Mouse (Mus musculus) MEL (cell line): Measurements from ENCODE around the gene Adamts10.

Experiments
- CTCF ChIP-seq, 3 experiments: IDR thresholded peaks in 2 of 3; conservative IDR thresholded peaks in 1 of 3; 2 replicates each; pipeline ENCODE4 v1.5.1; 2011 to 2012; ENCODE audit warnings: low read length in 3 of 3, low read depth in 2 of 3, mild to moderate bottlenecking in 2 of 3, improper control_type of control experiment in 1 of 3, inconsistent platforms in 1 of 3, mixed read lengths in 1 of 3, moderate library complexity in 1 of 3; ENCODE audit not compliant: control insufficient read depth in 1 of 3, insufficient read depth in 1 of 3, poor library complexity in 1 of 3, severe bottlenecking in 1 of 3
- ELF1 ChIP-seq: IDR thresholded peaks from 2 replicates; pipeline ENCODE4 v1.6.1; 2014; ENCODE audit warnings: low read depth, mild to moderate bottlenecking, inconsistent platforms, low read length, improper control_type of control experiment, moderate library complexity
- MAX ChIP-seq: IDR thresholded peaks from 2 replicates; pipeline ENCODE4 v1.6.1; 2011; ENCODE audit warnings: low read length, improper control_type of control experiment
- MAZ ChIP-seq: IDR thresholded peaks from 2 replicates; pipeline ENCODE4 v1.6.1; 2012; ENCODE audit warnings: low read depth, mild to moderate bottlenecking, inconsistent platforms, low read length, improper control_type of control experiment
- MEF2A ChIP-seq: IDR thresholded peaks from 2 replicates; pipeline ENCODE4 v1.6.1; 2014; ENCODE audit warnings: low read depth, mild to moderate bottlenecking, inconsistent platforms, low read length, improper control_type of control experiment; ENCODE audit not compliant: poor library complexity, insufficient replicate concordance, severe bottlenecking; ENCODE audit errors: extremely low read depth
- NELFE ChIP-seq: IDR thresholded peaks from 2 replicates; pipeline ENCODE4 v1.6.1; 2011; ENCODE audit warnings: low read depth, low read length, improper control_type of control experiment
- POLR2A ChIP-seq, 2 experiments: IDR thresholded peaks; 2 replicates each; pipeline ENCODE4 v1.6.1; 2011 to 2012; ENCODE audit warnings: low read length in 2 of 2, mild to moderate bottlenecking in 2 of 2, control low read depth in 1 of 2, improper control_type of control experiment in 1 of 2, low read depth in 1 of 2, moderate library complexity in 1 of 2; ENCODE audit not compliant: control insufficient read depth in 1 of 2, insufficient read depth in 1 of 2, poor library complexity in 1 of 2
- POLR2AphosphoS5 ChIP-seq: IDR thresholded peaks from 2 replicates; pipeline ENCODE4 v1.6.1; 2012; ENCODE audit warnings: low read depth, borderline replicate concordance, mild to moderate bottlenecking, inconsistent platforms, low read length, moderate library complexity, mixed read lengths
- SMC3 ChIP-seq: IDR thresholded peaks from 2 replicates; pipeline ENCODE4 v1.6.1; 2011; ENCODE audit warnings: low read depth, low read length, improper control_type of control experiment
- TAL1 ChIP-seq: IDR thresholded peaks from 2 replicates; pipeline ENCODE4 v1.6.1; 2012; ENCODE audit warnings: mild to moderate bottlenecking, inconsistent platforms, low read length, moderate library complexity, mixed read lengths
- TCF12 ChIP-seq: IDR thresholded peaks from 2 replicates; pipeline ENCODE4 v1.6.1; 2014; ENCODE audit warnings: low read depth, mild to moderate bottlenecking, inconsistent platforms, low read length, improper control_type of control experiment, moderate library complexity

- TF ChIP-seq POLR2A (IDR thresholded peaks at IDR 0.05; ENCODE audit: control insufficient read depth in 1 of 2, insufficient read depth in 1 of 2, low read depth in 1 of 2, low read length in 2 of 2, poor library complexity in 1 of 2) (no peak), SMC3 (no peak), POLR2AphosphoS5 (no peak), MAX (no peak), CTCF (IDR thresholded peaks at IDR 0.05 in 2 of 3, conservative IDR thresholded peaks at IDR 0.05 in 1 of 3; ENCODE audit: control insufficient read depth in 1 of 3, insufficient read depth in 1 of 3, low read depth in 2 of 3, low read length in 3 of 3, poor library complexity in 1 of 3, severe bottlenecking in 1 of 3) (no peak), TAL1 (no peak), MEF2A (no peak), ELF1 (no peak), NELFE (no peak), TCF12 (no peak), MAZ (no peak)
Observed at GRCm38 (mm10) chr17:33523431-33523917, 530 bp upstream of the Adamts10 start.
